Mouse (Mus musculus) colon, adult 2 months (tissue): Measurements from ENCODE around the gene Fcgr1. TPM values are rescaled to one million over a fixed set of nuclear protein-coding genes. Genes with fewer than 3 reads are reported as not detected.

ENCODE experiments used
- polyA plus RNA-seq: library from polyadenylated mRNA; depleted of rRNA; stranded (reverse); fragments of >200 nt; gene quantifications from 2 replicates; pipeline ENCODE4 v1.2.3, GENCODE M21; 2012; rRNA removed

The Fcgr1 gene
- 1.2 and 1.6 TPM in 2 replicates for polyA plus RNA-seq

DNA sequence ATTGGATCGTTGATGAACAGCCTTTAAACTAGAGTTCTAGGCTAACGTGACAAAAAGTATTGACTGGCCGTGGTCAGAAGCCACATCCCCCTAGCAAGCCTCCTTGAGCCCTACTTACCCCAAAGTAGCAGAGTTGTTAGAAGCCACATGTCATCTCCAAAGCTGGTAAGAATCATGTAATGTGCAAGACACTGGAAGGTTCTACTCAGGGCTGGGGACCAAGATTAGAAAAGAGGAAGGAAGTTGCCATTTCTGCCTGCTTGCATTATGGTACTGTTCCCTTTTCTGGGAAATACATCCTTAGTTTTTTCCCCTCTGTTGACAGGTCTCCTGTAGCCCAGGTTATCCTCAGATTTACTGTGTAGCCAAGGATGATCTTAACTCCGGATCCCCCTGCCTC lies at the start of gene Fcgr1:
Gene Fcgr1, minus strand, starts transcription at position 183 of the 400 bp plus-strand sequence.

DNA sequence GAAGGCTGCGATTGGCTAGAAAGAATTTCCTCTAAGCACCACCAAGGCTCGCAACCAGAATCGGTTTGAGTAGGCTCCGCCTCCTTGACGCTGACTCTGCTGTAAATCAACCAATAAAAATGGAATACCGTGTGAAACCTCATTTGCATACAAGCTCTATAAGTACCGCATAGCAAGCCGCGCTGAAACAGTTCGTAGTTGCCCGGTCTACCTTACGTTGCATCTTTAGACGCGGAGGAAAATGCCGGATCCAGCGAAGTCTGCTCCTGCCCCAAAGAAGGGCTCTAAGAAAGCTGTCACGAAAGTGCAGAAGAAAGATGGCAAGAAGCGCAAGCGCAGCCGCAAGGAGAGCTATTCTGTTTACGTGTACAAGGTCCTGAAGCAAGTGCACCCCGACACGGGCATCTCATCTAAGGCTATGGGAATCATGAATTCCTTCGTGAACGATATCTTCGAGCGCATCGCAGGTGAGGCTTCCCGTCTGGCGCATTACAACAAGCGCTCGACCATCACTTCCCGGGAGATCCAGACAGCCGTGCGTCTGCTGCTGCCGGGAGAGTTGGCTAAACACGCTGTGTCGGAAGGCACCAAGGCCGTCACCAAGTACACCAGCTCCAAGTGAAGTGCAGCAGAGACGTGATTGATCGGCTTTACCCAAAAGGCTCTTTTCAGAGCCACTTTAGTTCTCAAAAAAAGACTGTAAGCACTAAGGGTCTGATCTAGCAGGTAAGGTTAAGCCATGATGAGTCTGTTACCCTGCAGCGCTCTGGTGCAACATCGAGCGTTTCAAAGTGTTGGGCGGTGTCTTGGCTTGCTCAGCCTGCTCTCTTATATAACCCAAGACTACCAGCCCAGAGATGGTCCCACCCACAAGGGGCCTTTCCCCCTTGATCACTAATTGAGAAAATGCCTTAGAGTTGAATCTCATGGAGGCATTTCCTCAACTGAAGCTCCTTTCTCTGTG lies 24.0 kb downstream of the Fcgr1 start, which contains the start of gene Hist2h2bb:
Gene Hist2h2bb, plus strand, starts transcription at position 242 of the 964 bp plus-strand sequence.

DNA sequence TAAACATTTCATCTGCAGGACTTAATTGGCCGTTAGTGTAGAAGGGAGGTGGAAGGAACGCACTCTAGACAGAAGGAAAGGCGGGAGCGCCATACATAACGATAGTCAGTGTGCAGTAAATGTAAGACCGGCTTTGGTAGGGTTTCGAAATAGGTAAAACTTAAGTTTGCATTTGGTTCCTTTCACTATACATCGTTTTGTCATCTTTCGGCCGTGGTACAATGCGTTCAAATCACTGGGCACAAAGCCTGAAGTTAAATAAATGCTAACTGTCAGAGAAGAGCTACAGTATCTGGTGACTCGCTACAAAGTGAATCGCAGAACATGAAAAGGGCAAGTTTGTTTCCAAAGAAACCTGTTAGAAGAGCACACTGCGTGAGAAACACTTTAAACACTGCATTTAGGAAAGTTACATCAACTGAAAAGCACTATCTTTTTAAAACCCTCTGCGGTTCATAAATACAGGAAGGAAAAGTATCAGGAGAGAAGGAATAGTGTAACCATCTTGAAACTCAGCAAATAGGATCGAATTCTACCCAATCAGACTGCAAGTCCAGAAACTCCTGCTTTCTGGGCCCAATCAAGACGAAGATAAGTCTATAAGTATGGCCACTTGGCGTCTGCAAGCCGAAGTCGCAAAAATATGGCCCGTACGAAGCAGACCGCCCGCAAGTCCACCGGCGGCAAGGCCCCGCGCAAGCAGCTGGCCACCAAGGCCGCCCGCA lies 25.6 kb downstream of the Fcgr1 start, which contains the start of gene Hist2h3b:
Gene Hist2h3b, plus strand, starts transcription at position 604 of the 725 bp plus-strand sequence.

DNA sequence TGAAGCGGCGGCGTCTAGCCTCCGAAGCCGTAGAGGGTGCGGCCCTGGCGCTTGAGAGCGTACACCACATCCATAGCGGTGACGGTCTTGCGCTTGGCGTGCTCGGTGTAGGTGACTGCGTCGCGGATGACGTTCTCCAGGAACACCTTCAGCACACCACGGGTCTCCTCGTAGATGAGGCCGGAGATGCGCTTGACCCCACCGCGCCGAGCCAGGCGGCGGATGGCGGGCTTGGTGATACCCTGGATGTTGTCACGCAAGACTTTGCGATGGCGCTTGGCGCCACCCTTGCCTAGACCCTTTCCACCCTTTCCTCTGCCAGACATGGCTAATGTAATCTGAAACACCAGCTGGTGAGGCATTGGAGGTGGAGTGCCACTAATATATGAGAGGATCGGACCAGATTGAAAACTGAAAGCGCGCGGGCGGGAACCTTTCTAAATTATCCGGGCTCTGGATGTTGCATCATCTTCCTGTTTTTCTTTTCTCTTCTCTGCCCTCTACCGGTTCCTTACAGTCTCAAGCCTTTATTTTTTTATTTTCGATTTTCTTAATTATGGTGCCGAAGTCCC lies 30.7 kb downstream of the Fcgr1 start, which contains the start of gene Hist2h4:
Gene Hist2h4, minus strand, starts transcription at position 333 of the 572 bp plus-strand sequence.

DNA sequence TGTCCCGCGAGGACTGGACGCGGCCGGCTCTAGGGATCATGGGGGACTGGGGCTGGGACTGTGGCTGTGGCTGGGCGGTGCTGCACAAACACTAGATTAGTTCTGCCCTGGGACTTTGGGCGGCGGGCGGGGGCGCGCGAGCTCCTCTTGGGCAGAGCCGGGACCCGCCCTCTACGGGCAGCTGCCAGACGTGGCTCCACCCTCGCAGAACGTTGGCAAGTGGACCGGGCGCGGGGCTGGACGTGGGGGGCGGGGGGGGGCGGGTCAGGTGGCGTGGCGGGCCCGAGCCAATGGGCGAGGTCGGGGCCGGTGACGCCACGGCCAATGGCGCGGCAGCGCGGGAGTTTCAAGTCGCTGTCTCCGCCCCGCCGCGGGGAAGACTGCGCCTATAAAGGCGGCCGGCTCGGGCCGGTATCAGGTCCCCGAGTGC lies 47.3 kb downstream of the Fcgr1 start, which contains the start of gene Hist2h3c1:
Gene Hist2h3c1, plus strand, starts transcription at position 259 of the 430 bp plus-strand sequence.

DNA sequence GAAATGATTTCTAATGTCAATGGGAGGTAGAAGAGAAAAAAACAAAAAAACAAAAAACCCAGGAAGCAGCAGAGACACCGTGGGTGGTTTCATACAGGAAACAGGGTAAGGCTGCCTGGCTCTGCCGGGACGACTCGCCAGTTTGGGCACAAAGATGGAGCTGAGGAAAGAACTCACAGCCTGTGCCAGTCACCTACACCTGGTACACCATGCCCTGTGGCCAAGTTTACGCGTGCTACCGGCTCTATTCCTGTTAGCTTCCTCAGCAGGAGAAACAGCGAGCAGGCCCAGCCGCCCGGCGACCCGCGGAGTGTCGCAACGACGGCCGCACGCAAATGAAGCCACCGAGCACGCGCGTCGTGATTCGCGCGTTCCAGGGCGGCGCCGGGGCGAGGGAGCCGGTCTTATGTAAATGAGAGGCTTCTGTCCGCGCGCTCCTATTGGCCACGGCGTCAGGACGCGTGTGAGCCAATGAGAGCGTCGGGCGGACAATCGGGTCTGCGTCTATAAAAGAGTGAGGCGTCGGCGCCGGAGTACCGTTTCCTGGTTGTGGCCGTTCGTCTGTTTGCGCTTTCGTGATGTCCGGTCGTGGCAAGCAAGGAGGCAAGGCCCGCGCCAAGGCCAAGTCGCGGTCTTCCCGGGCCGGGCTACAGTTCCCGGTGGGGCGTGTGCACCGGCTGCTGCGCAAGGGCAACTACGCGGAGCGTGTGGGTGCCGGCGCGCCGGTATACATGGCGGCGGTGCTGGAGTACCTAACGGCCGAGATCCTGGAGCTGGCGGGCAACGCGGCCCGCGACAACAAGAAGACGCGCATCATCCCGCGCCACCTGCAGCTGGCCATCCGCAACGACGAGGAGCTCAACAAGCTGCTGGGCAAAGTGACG lies 48.5 kb downstream of the Fcgr1 start, which contains the start of gene Hist2h2aa1:
Gene Hist2h2aa1, plus strand, starts transcription at position 495 of the 884 bp plus-strand sequence.

DNA sequence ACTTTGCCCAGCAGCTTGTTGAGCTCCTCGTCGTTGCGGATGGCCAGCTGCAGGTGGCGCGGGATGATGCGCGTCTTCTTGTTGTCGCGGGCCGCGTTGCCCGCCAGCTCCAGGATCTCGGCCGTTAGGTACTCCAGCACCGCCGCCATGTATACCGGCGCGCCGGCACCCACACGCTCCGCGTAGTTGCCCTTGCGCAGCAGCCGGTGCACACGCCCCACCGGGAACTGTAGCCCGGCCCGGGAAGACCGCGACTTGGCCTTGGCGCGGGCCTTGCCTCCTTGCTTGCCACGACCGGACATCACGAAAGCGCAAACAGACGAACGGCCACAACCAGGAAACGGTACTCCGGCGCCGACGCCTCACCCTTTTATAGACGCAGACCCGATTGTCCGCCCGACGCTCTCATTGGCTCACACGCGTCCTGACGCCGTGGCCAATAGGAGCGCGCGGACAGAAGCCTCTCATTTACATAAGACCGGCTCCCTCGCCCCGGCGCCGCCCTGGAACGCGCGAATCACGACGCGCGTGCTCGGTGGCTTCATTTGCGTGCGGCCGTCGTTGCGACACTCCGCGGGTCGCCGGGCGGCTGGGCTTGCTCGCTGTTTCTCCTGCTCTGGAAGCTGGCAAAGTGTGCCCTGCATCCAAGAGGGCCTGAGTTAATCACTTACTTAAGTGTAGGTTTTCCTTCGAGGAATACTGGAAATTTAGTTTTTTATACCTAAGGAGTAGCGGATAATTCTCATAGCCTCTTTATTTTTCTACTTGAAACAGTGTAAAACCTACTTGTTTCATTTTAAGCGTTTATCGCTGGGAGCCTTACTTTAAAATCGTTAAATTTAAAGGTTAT lies 53.6 kb downstream of the Fcgr1 start, which contains the start of gene Hist2h2aa2:
Gene Hist2h2aa2, minus strand, starts transcription at position 328 of the 850 bp plus-strand sequence.

DNA sequence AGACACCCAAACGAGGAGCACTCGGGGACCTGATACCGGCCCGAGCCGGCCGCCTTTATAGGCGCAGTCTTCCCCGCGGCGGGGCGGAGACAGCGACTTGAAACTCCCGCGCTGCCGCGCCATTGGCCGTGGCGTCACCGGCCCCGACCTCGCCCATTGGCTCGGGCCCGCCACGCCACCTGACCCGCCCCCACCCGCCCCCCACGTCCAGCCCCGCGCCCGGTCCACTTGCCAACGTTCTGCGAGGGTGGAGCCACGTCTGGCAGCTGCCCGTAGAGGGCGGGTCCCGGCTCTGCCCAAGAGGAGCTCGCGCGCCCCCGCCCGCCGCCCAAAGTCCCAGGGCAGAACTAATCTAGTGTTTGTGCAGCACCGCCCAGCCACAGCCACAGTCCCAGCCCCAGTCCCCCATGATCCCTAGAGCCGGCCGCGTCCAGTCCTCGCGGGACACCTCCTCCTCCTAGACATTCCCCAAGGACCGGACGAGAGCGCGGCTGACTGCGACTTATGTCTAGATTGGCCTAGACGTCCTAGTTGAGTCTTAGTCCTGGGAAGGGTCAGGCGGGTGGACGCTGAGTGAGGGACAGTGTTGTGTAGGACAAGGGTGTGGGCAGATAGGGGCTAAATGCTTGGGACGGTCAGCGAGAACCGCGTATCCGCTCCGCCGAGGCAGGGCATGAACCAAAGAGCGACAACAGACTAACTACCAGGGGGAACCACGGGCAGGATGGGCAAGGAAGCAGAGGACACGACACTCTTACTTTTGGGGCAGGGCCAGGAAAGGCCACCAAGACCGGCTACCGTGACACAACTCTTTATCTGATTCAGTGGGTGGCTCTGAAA lies 54.6 kb downstream of the Fcgr1 start, which contains the start of gene Hist2h3c2:
Gene Hist2h3c2, minus strand, starts transcription at position 174 of the 840 bp plus-strand sequence.

Other genes starting within 250 kb of the Fcgr1 start
- 3.4 and 4.2 TPM in 2 replicates for gene Vps45, start 235.5 kb downstream of the Fcgr1 start, polyA plus RNA-seq
- 16.0 and 17.8 TPM in 2 replicates for gene Otud7b, start 189.4 kb downstream of the Fcgr1 start, polyA plus RNA-seq
- gene Mtmr11, start 132.0 kb downstream of the Fcgr1 start, polyA plus RNA-seq = 38.7 and 44.7 TPM in 2 replicates
- 72.6 and 80.8 TPM in 2 replicates for gene Sf3b4, start 121.6 kb downstream of the Fcgr1 start, polyA plus RNA-seq
- gene Sv2a, start 112.8 kb downstream of the Fcgr1 start, polyA plus RNA-seq = 2.3 and 2.5 TPM in 2 replicates
- gene Bola1, start 74.3 kb downstream of the Fcgr1 start, polyA plus RNA-seq = 73.9 and 91.3 TPM in 2 replicates
- 1.8 and 8.0 TPM in 2 replicates for gene Hist2h2ab, start 74.1 kb downstream of the Fcgr1 start, polyA plus RNA-seq
- 18.8 and 23.5 TPM in 2 replicates for gene Hist2h2ac, start 73.1 kb downstream of the Fcgr1 start, polyA plus RNA-seq
- 4.2 and 4.6 TPM in 2 replicates for gene Hist2h2be, start 72.8 kb downstream of the Fcgr1 start, polyA plus RNA-seq
- 105 and 114 TPM in 2 replicates for gene Hist2h3c2, start 54.8 kb downstream of the Fcgr1 start, polyA plus RNA-seq
- gene Hist2h2aa2, start 53.7 kb downstream of the Fcgr1 start, polyA plus RNA-seq = 291 and 333 TPM in 2 replicates
- 316 and 418 TPM in 2 replicates for gene Hist2h2aa1, start 48.5 kb downstream of the Fcgr1 start, polyA plus RNA-seq
- gene Hist2h3c1, start 47.3 kb downstream of the Fcgr1 start, polyA plus RNA-seq = not detected in 2 replicates
- 6.2 and 7.7 TPM in 2 replicates for gene Hist2h4, start 30.7 kb downstream of the Fcgr1 start, polyA plus RNA-seq
- gene Hist2h3b, start 25.3 kb downstream of the Fcgr1 start, polyA plus RNA-seq = 93.7 and 97.1 TPM in 2 replicates
- 9.4 and 9.5 TPM in 2 replicates for gene Hist2h2bb, start 24.2 kb downstream of the Fcgr1 start, polyA plus RNA-seq
- 0.10 and 0.34 TPM in 2 replicates for gene BC107364, start 158.3 kb upstream of the Fcgr1 start, polyA plus RNA-seq
- gene Hfe2, start 231.2 kb upstream of the Fcgr1 start, polyA plus RNA-seq = 0.07 TPM in 1 of 2 replicates, not detected in the other